Mouse (Mus musculus): ENCODE measurements around the gene Degs2.

Gene Degs2

DNA sequence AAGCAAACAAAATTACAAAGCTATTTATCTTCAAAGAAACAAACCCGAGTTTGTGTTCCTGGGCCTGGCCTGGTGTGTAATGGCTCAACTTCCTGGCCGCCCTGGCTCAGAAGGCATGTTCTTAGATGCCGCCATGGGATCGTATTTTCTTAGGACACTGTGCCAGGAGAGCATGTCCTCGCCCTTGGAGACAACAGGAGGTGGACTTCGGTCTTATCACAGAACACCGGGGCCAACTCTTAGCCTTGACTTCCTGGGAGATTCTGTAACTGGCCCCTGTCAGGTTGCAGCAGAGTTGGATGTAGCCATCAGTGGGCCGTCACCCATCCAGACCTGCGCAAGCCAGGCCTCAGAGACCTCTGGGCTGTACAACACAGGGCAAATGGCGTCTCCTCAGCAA is 2.5 kb downstream of the Degs2 start:
- no peak for DNase-seq

DNA sequence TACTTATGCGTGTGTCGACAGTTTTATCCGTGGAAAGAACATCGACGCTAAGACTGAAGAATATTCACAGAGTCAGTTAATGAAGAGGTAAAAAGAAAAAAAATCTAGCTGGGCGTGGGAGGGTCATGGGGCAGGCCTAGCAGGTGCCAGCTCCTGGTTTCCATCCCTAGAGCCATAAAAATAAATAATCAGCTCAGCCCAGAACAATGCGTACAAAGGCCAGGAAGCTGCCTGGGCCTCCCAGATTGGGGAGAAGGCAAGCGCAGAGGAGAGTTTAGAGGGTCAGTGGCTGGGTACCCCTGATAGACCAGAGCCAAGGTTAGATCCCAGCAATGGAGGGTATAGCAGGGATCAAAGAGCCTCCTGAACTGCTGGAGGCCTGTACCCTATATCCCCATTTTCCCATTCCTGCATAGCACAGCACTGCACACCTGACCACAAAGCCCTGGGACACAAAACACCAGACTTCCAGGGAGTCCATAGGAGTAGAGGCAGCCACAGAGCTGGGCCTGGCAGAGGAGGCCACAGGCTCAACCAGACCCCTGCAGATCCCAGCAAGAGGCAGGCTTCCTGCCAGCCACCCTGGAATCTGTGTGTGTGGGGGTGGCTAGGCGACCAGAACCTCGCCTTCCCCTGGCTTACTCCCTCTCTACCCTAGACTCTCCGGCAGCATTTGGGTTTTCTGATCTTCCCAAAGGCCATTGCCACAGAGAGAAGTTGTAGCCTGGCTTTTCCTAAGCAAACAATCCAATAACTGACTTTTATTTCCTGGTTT is 3.2 kb downstream of the Degs2 start:
- DNase-seq, result peak; percentile 42

GRCm38 (mm10) chr12:108694223-108694622 is 7.9 kb downstream of the Degs2 start:
- DNase-seq, result peak; percentile 32

DNA sequence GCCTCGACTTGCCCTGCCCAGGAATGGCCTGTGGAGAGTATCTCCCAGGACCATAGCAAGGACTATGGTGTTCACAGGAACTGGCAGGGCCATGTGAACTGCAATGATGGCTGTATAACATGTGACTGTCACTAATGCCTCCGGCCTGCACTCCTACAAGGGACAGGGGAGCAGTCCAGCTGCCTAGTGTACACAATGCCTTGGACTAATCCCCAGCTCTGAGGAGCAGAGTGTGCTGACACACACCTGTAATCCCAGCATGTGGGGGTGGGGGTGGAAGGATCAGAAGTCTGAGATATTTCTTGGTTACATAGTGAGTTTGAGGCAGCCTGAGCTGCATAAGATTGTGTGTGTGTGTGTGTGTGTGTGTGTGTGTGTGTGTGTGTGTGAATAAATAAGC is 8.5 kb downstream of the Degs2 start:
- no peak for DNase-seq

- DNase-seq, result no peak
Observed at GRCm38 (mm10) chr12:108690529-108690928, 11.6 kb downstream of the Degs2 start.

DNA sequence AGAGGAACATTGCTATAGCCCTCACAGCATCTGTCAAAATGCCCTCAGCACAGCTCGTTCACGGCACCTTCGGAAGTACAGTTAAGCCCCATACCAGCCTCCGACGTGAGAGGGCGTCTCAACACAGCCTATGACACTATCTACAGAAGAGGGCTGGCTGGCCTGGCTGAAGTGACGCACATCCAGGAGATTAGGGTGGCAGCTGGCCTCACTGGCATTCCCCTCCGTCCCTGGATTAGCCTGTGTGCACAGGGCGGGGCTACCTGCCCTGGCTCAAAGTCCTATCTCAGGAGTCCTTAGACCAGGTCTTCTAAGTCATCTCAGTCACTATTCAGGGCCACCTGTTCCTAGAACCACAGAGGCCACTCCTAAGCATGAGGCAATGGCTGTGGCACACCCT is 12.9 kb downstream of the Degs2 start:
- DNase-seq, result no peak

DNA sequence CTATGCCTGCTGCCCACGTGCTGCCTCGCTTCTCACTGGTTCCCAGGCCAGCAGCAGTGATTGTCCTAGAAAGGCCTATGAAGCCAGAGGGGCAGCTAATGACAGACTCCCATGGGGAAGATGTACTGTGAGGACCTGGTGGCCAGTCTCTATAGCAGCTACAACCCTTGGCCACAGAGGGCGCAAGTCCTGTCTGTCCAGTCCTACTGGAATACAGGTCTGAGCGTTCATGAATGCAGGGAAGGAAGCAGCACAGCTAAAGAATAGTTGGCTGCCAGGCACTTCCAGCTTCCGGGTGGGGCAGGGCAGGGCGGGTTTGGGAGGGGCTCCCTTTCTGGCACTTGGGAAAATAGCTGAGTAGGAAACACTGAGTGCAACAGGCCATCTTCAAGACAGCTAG is 15.2 kb downstream of the Degs2 start:
- peak; percentile 47 for DNase-seq

GRCm38 (mm10) chr12:108686463-108686862 is 15.7 kb downstream of the Degs2 start:
- no peak for DNase-seq

- peak; percentile 32 for DNase-seq
Observed at GRCm38 (mm10) chr12:108682240-108683023, 19.7 kb downstream of the Degs2 start.

DNA sequence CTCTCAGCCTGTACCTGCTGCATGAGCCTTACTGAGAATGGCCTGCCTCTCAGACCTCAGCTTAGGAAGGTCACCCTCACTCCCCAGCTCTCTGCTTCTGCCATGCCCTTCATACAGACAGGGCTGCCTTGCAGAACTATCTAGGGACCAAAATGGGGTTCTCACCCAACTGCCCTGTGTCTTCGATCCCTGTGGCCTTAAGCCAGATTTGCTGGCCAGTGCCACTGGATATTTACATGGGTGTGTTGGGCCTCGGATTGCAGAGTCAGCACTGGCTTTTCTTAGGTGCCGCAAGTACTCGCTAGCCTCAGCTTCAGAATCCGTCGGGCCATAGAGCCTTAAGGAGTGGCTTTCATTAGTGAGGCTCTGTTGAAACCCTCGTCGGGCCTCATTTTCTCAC is 21.3 kb downstream of the Degs2 start:
- no peak for DNase-seq

DNA sequence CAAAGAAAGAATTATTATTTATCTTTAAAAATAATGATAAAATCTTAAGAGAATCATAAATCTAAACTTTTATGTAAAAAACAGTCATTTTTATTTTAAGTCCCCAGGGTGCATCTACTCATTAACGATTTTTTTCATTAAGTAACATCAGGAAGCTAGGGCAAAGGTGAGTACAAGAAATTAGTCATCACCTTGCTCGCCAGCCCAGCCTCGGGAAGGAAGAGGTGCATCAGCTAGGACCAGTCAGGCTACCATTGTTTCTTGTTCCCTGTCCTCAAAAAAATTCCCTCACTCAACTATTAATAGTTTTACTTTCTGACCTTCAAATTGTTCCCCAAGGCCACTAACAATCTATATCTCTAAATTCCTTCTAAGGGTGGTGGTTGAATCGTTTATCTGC is 23.7 kb downstream of the Degs2 start:
- DNase-seq, result no peak

DNA sequence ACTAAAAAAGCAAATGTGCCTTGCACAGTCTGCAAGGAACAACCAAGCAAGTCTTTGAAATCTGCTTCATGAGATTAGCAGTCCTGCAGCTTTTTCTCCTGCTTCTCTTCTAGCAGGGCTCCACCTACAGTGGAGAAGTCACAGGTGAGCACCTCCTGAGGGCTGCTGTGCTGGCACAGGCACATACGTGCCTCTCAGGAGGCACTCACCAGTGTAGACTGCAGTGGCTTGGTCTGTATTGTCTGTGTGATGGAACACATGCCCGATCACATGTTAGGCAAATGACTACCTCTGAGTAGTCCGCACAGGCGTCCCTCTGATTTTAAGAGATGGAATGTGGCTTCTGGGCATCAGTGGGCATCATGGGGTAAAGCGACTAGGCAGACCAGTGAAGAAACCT is 25.0 kb downstream of the Degs2 start:
- DNase-seq, result peak; percentile 49

GRCm38 (mm10) chr12:108675614-108676401 is 26.3 kb downstream of the Degs2 start:
- DNase-seq, result peak; percentile 73

DNA sequence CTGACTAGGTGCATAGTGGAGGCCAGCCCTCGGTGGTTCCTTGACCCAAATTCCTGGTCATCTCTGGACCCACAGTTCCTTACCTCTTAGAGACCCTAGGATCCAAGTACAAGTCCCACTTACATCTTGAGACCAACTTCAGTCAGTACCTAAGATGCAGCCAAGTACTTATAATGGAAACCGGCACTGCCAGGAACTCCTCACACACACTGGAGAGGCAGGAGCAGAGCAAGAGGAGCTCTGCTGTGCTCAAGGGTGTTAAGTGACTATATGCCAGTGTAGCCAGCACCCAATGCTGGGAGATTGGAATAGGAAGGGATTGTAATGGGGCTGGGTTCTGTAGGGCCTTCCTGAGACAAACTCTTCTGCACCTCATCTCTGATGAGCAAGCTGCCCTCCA is 27.2 kb downstream of the Degs2 start:
- DNase-seq, result no peak

- DNase-seq, result peak; percentile 66
Observed at GRCm38 (mm10) chr12:108674502-108674901, 27.6 kb downstream of the Degs2 start.

- DNase-seq, result no peak
Observed at GRCm38 (mm10) chr12:108673546-108673945, 28.6 kb downstream of the Degs2 start.

DNA sequence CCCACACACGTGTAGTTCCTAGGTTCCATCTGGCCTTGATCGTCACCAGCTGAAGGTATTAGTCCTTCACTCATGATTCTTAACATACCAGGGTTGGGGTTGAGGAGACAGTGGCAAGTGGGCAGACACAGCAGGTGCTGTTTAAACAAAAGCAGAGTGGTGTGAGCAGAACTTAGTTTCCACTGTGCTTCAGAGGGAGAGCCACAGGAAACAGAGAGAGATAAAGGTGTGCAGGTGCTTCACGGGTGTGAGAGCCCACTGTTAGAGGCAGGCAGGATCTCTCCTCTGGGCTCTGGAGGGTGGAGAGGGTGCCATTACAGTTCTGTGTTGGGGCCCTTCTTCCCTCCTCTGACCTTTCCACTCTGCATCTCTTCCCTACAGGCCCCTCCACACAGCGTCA is 29.2 kb downstream of the Degs2 start:
- DNase-seq, result no peak

DNA sequence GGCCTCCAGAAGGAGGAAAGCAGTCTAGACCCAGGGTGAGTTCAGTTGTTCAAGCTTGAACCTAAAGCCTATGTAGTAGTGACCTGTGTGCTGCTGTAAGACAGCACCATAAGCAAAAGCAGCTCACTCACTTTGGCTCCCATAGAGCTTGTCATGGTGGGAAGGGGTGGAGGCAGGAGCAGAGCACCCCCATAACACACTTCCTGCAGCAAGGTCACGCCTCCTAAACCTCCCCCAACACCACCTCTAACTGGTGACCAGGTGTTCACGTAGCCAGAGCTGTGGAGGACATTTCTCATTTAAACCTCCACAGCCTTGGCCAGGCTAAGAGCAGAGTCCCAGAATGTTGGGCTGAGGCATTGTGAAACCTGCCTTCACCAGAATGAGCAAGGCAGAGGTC is 30.6 kb downstream of the Degs2 start:
- no peak for DNase-seq

DNA sequence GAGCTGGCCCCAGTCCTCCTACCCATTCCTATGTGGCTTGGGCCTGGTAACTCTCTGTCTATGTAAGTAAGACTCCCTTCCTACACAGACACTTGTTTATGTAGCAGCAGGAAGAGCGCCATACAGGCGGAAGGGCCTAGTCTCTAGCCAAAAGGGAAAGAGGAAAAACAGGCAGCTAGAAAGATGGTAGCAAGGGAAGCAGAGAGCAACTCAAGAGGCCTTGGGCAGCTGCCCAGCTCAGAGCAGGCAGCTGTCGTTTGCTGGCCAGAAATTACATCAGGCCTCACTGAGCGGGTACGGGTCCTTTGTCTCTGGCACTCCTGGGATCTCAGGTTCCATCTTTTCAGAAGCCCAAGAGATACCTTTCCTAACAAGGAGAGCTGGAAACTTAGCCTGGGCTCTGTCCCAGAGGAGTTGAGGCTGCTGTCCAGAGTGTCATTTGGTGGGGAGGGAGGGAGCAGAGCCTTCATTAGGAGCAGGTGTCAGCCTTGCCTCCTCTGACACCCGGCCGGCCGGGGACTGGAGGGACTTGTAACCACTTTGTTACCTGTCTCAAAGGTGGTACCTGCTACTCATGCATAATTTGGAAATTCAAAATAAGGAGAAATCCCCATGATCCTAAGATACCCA is 33.4 kb downstream of the Degs2 start:
- no peak for DNase-seq

DNA sequence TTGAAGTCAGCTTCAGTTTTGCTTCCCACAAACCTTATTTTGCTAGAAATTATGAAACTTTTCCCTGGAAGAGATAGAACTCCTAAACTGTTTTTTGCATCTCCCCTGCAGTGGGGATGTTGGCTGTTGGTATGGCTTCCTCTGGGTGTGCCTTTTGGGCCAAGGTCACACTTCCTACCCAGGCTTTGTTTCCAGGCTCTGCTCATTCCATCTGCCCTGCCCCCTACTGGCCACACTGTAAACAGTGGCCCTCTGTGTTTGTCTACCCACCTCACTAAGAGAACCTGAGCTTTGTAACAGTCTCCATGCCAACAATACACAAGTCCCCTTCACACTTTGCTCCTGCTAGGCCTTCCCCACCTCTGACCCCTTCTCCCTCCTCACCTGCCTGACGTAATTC is 44.8 kb downstream of the Degs2 start:
- peak; percentile 59 for DNase-seq

GRCm38 (mm10) chr12:108653358-108654335 is 48.5 kb downstream of the Degs2 start:
- DNase-seq, result peak; percentile 42

All from kidney, adult 18-20 months (tissue).